Mouse (Mus musculus): ENCODE measurements around the gene Arrb2. TPM values are rescaled to one million over a fixed set of nuclear protein-coding genes. Genes with fewer than 3 reads are reported as not detected.

Gene Arrb2
- polyA plus RNA-seq (2017; shearing (Covaris generic)): 284 TPM

GRCm38 (mm10) chr11:70432048-70432894 lies at the start of gene Arrb2:
TSS of gene Arrb2 (plus strand) at chr11:70432635.

GRCm38 (mm10) chr11:70409594-70410296 lies 22.7 kb upstream of the Arrb2 start, which contains the start of gene Pelp1:
TSS of gene Pelp1 (minus strand) at chr11:70410031.

GRCm38 (mm10) chr11:70451797-70452498 lies 19.5 kb downstream of the Arrb2 start, which contains the start of gene Med11:
TSS of gene Med11 (plus strand) at chr11:70451919.

GRCm38 (mm10) chr11:70458688-70459600 lies 26.5 kb downstream of the Arrb2 start, which contains the start of gene Zmynd15:
TSS of gene Zmynd15 (plus strand) at chr11:70459433.

GRCm38 (mm10) chr11:70459601-70460101 lies 27.2 kb downstream of the Arrb2 start, which contains the start of gene Cxcl16:
TSS of gene Cxcl16 (minus strand) at chr11:70459984.

Other genes with a start within 250 kb of the Arrb2 start
- 0.47 TPM for gene Slc16a11, start 219.9 kb upstream of the Arrb2 start, polyA plus RNA-seq (2017; shearing (Covaris generic))
- gene Slc16a13, start 211.6 kb upstream of the Arrb2 start, polyA plus RNA-seq (2017; shearing (Covaris generic)): 3.4 TPM
- not detected for gene Bcl6b, start 202.8 kb upstream of the Arrb2 start, polyA plus RNA-seq (2017; shearing (Covaris generic))
- 185 TPM for gene 0610010K14Rik, start 194.7 kb upstream of the Arrb2 start, polyA plus RNA-seq (2017; shearing (Covaris generic))
- 6.1 TPM for gene Gm21988, start 192.8 kb upstream of the Arrb2 start, polyA plus RNA-seq (2017; shearing (Covaris generic))
- gene Rnasek, start 192.8 kb upstream of the Arrb2 start, polyA plus RNA-seq (2017; shearing (Covaris generic)): 266 TPM
- 0.17 TPM for gene Alox12, start 177.3 kb upstream of the Arrb2 start, polyA plus RNA-seq (2017; shearing (Covaris generic))
- gene Alox12e, start 110.0 kb upstream of the Arrb2 start, polyA plus RNA-seq (2017; shearing (Covaris generic)): not detected
- 0.41 TPM for gene Alox15, start 80.6 kb upstream of the Arrb2 start, polyA plus RNA-seq (2017; shearing (Covaris generic))
- gene Pelp1, start 22.6 kb upstream of the Arrb2 start, polyA plus RNA-seq (2017; shearing (Covaris generic)): 13.5 TPM
- 70.2 TPM for gene Med11, start 19.3 kb downstream of the Arrb2 start, polyA plus RNA-seq (2017; shearing (Covaris generic))
- 0.13 TPM for gene Zmynd15, start 26.8 kb downstream of the Arrb2 start, polyA plus RNA-seq (2017; shearing (Covaris generic))
- 1.1 TPM for gene Cxcl16, start 27.3 kb downstream of the Arrb2 start, polyA plus RNA-seq (2017; shearing (Covaris generic))
- gene Tm4sf5, start 72.6 kb downstream of the Arrb2 start, polyA plus RNA-seq (2017; shearing (Covaris generic)): 1.2 TPM
- not detected for gene Vmo1, start 82.0 kb downstream of the Arrb2 start, polyA plus RNA-seq (2017; shearing (Covaris generic))
- gene Gltpd2, start 86.6 kb downstream of the Arrb2 start, polyA plus RNA-seq (2017; shearing (Covaris generic)): not detected
- 353 TPM for gene Psmb6, start 92.7 kb downstream of the Arrb2 start, polyA plus RNA-seq (2017; shearing (Covaris generic))
- gene Gm40193, start 100.3 kb downstream of the Arrb2 start, polyA plus RNA-seq (2017; shearing (Covaris generic)): not detected
- gene Pld2, start 107.4 kb downstream of the Arrb2 start, polyA plus RNA-seq (2017; shearing (Covaris generic)): 1.9 TPM
- gene Mink1, start 130.2 kb downstream of the Arrb2 start, polyA plus RNA-seq (2017; shearing (Covaris generic)): 17.5 TPM
- gene 4930544D05Rik, start 183.2 kb downstream of the Arrb2 start, polyA plus RNA-seq (2017; shearing (Covaris generic)): 0.30 TPM
- 1.1 TPM for gene Chrne, start 186.6 kb downstream of the Arrb2 start, polyA plus RNA-seq (2017; shearing (Covaris generic))
- 0.08 TPM for gene Gp1ba, start 206.5 kb downstream of the Arrb2 start, polyA plus RNA-seq (2017; shearing (Covaris generic))
- gene Rnf167, start 214.6 kb downstream of the Arrb2 start, polyA plus RNA-seq (2017; shearing (Covaris generic)): 428 TPM
- 168 TPM for gene Slc25a11, start 214.8 kb downstream of the Arrb2 start, polyA plus RNA-seq (2017; shearing (Covaris generic))
- 5,457 TPM for gene Pfn1, start 222.0 kb downstream of the Arrb2 start, polyA plus RNA-seq (2017; shearing (Covaris generic))
- 36.6 TPM for gene Eno3, start 224.6 kb downstream of the Arrb2 start, polyA plus RNA-seq (2017; shearing (Covaris generic))
- gene Spag7, start 236.8 kb downstream of the Arrb2 start, polyA plus RNA-seq (2017; shearing (Covaris generic)): 81.0 TPM